ENCODE assay signal across 8 mouse cellular contexts in the genomic region with DNA sequence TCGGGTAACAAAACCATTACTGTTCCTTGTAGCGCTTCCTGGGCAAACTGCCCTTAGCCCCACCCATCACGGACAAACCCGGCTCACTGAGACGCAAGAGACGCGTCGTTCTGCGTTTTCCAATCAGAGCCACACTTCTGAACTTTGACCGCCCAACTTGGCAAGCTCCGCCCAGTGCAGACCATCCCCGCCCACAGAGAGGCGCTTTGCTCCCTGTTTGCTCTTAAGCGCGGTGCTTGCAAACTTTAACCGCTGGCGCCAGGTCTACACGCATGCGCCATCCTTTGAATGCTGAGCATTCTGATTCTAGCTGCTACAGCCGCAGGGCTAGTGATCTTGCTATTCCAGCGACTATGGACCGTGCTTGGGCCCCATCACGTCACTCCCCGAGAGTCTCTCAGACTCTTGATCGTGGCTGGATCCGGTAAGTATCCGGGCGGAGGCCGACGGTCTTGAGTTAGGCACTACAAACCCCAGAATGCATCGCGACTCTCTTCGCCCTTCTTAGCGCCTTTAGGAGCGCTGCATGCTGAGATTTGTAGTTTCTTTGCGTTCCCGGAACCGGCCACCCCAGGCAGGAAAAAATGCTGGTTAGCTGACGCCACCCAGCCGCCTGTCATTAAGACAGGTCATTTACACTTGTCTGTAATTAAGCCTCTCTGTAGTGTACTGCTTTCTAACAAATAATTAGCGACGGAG. TPM values are rescaled to one million over a fixed set of nuclear protein-coding genes. Genes with fewer than 3 reads are reported as not detected.
DNase-seq lines count a peak whose midpoint lies in the region; ATAC-seq lines count a peak whose summit lies in the region.

TSS of gene Alg14 (plus strand) at position 214 of the 699 bp plus-strand sequence.

- peak; percentile 98 to 99 for DNase-seq in adrenal gland, adult (ENCODE audit: inconsistent age in 2 of 2, low spot score in 1 of 2)
- DNase-seq in embryo, embryonic 10.5 days (ENCODE audit: low spot score), result peak; percentile 98
- peak; percentile 97 for DNase-seq in gastrocnemius, postnatal 14 days
- DNase-seq in left cerebral cortex, postnatal 10 days (ENCODE audit: extremely low spot score in 1 of 2, low spot score in 2 of 2), result peak; percentile 97 to 98
- peak; percentile 96 for DNase-seq in right cerebral cortex, postnatal 25 days
- peak; percentile 95 to 97 for DNase-seq in urinary bladder, postnatal 4 days (ENCODE audit: low spot score in 2 of 2)

- intact Hi-C loops in gastrocnemius, postnatal 14 days (cut with DNase I; ENCODE audit: low total_unique reads), result no loop called here
- intact Hi-C loops in left cerebral cortex, postnatal 10 days (cut with DNase I), result loop anchor here (5.0 kb wide), 1 partner anchor 119 kb away; the partner anchor contains the start of gene Rwdd3

- ATAC-seq in inflammation-experienced regulatory T-cells, adult 6 months, result peak; percentile 92
- peak; percentile 97 for ATAC-seq in megakaryocyte-erythroid progenitor cell, adult 5-6 weeks (replicated peaks; ENCODE audit: low FRiP score, low TSS enrichment, poor library complexity, severe bottlenecking)

RNA-seq across cellular contexts. Expression of gene Alg14, which starts in this region (rescaled TPM):
- 10 to 100 TPM in 1 of 2 experiments, 1 to 10 TPM in 1; 8.7 to 12.4 TPM for total RNA-seq in gastrocnemius, postnatal 14 days (2021)
- 10 to 100 TPM; 18.1 to 24.6 (median 21.3) TPM for polyA plus RNA-seq in inflammation-experienced regulatory T-cells, adult 6 months (2017; shearing (Covaris generic))
- total RNA-seq in left cerebral cortex, postnatal 10 days (2021), result 10 to 100 TPM; 20.8 to 22.2 TPM
- total RNA-seq in megakaryocyte-erythroid progenitor cell, adult 5-6 weeks (2014; fragmentation: Nextera tagmentation), result 14.1 and 23.4 TPM in 2 replicates
- total RNA-seq in megakaryocyte-erythroid progenitor cell, adult 5-6 weeks (2017), result 8.4 and 18.8 TPM in 2 replicates

Comparison
In these comparisons a context has a peak if more than half of its experiments do, and no peak if none do; other contexts are left out.
1. Peak in every context shown above with its lines: DNase-seq and ATAC-seq.